Mouse (Mus musculus) hindbrain, embryonic 10.5 days (tissue): ENCODE data around the gene Ets1. TPM values are rescaled to one million over a fixed set of nuclear protein-coding genes. Genes with fewer than 3 reads are reported as not detected.

Experiments used
- DNase-seq: peaks from one replicate; pipeline ENCODE4 v3.0.0-alpha.2; 2017; ENCODE audit warnings: low spot score
- H3K27ac ChIP-seq: fragments of 300-500 bp; sonication (generic); 2 replicates; pipeline ENCODE4 v1.5.1; 2016; ENCODE audit warnings: mild to moderate bottlenecking, moderate library complexity
- H3K27me3 ChIP-seq: fragments of 300-500 bp; sonication (generic); 2 replicates; pipeline ENCODE4 v1.6.1; 2016; ENCODE audit warnings: mild to moderate bottlenecking; ENCODE audit not compliant: poor library complexity, insufficient read depth, severe bottlenecking
- H3K36me3 ChIP-seq: fragments of 300-500 bp; sonication (generic); 2 replicates; pipeline ENCODE4 v1.6.1; 2016; ENCODE audit warnings: mild to moderate bottlenecking, moderate library complexity
- H3K4me1 ChIP-seq: fragments of 300-500 bp; sonication (generic); replicated peaks from 2 replicates; pipeline ENCODE4 v1.6.1; 2016; ENCODE audit warnings: mild to moderate bottlenecking
- H3K4me3 ChIP-seq: fragments of 300-500 bp; sonication (generic); 2 replicates; pipeline ENCODE4 v1.5.1; 2016; ENCODE audit warnings: mild to moderate bottlenecking, moderate library complexity
- H3K9me3 ChIP-seq: fragments of 300-500 bp; sonication (generic); 2 replicates; pipeline ENCODE4 v1.6.1; 2016; ENCODE audit warnings: mild to moderate bottlenecking, moderate library complexity
- WGBS: fragments of 180-500 bp; shearing (Covaris S2); methylation state at CpG from one replicate; pipeline ENCODE4 v1.1.7; 2016; 5-methylcytosine and 5-hydroxymethylcytosine counted together
- polyA plus RNA-seq: library from polyadenylated mRNA; unstranded; fragments of >200 nt; fragmentation: Nextera tagmentation; extraction: Ambion mirVana; gene quantifications from 2 replicates; pipeline ENCODE4 v1.2.1, GENCODE M21; 2016

The Ets1 gene
- polyA plus RNA-seq, 1 experiment from 2014 or later, result 29.0 TPM

DNA sequence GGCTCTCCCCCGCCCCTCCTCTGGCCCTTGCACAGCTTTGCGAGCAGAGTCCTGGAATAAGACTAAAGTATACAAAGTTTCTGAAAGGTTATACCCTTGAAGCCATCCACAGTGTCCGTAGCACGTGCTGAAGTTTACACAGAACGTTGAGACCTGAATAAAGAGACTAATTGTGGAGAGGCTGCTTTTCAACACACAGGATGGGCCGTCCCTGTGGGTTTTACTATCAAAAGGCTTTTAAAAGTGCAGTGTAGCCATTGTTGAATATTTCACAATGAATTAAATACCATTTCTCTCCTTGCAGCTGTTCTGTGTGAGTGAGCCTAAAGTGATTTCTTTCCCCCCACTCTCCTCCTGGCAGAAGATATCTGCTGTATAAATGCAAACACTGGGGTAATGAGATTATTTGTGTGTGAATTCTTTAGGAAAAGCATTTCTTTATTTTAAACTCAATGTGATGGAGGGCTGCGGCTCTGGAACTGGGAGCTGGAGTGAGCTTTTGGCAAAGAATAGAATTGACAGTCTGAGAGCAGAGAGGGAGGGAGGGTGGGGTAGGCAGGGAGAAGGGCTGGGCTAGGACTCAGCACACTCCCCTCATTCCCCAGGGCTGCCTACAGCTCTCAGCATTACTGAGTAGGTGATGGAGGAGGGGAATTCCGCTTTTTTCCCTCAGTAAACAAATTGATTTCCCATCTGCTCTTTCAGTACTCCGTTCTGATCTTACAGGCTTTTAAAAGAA lies 39.8 kb downstream of the Ets1 start:
- no peaks in the 10 kb centered on the region for H3K36me3 ChIP-seq
- peak; percentile 33 for DNase-seq
- 4% methylated on average over 9 of the region's 9 CpGs for WGBS
- no peaks in the 10 kb centered on the region for H3K9me3 ChIP-seq
- H3K4me1 ChIP-seq, result peaks cover 59% of the 10 kb centered on the region
- H3K27me3 ChIP-seq, result peaks cover 100% of the 10 kb centered on the region
- H3K27ac ChIP-seq, result no peak overlapping the region
- H3K4me3 ChIP-seq, result no peak overlapping the region

DNA sequence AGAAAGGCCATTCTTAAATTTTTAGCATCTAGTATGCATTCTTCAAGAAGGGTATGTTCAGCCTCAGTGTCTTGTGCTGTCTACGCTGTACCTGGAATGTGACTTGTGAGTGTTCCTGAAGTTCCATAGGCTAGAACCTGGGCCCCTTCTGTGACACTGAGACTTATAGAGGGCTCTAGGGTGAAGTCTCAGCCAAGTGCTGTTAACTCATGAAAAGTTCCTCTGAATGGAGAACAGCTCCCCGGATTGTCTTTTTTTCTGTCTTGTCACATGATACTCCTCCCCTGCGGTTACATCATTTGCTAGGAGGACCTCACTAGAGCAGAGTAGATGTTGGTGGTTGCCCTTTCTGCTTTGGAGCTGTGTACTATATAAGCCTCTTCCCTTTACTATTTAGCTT lies 40.5 kb downstream of the Ets1 start:
- Histone ChIP-seq H3K36me3 (no peaks in the 10 kb centered on the region), H3K4me3 (no peak overlapping the region), H3K4me1 (peaks cover 56% of the 10 kb centered on the region), H3K9me3 (no peaks in the 10 kb centered on the region), H3K27ac (no peak overlapping the region), H3K27me3 (peaks cover 100% of the 10 kb centered on the region)
- no peak for DNase-seq
- 7% methylated on average over 3 of the region's 3 CpGs for WGBS

DNA sequence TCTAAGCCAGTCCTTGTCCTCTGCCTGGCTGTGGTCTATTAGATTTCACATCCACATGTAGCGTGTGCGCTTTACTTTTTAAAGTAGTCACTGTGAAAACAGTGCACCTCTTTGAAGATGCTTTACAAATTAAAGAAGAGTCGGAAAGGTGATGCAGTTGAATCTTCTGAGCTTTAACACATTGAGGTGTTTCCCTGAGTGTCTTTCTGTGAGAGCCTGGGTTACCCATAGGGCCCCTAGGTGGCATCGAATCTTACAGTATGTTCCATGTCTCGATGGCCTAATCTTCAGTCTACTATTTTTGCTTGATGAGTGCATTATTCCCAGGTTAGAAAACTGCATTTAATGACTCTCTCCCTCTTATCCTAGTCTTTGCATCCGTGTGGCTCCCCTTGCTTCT lies 41.6 kb downstream of the Ets1 start:
- Histone ChIP-seq H3K36me3 (no peaks in the 10 kb centered on the region), H3K27ac (no peak overlapping the region), H3K4me3 (no peak overlapping the region), H3K27me3 (peaks cover 100% of the 10 kb centered on the region), H3K4me1 (peaks cover 44% of the 10 kb centered on the region), H3K9me3 (no peaks in the 10 kb centered on the region)
- 85% methylated on average over 6 of the region's 6 CpGs for WGBS
- no peak for DNase-seq

DNA sequence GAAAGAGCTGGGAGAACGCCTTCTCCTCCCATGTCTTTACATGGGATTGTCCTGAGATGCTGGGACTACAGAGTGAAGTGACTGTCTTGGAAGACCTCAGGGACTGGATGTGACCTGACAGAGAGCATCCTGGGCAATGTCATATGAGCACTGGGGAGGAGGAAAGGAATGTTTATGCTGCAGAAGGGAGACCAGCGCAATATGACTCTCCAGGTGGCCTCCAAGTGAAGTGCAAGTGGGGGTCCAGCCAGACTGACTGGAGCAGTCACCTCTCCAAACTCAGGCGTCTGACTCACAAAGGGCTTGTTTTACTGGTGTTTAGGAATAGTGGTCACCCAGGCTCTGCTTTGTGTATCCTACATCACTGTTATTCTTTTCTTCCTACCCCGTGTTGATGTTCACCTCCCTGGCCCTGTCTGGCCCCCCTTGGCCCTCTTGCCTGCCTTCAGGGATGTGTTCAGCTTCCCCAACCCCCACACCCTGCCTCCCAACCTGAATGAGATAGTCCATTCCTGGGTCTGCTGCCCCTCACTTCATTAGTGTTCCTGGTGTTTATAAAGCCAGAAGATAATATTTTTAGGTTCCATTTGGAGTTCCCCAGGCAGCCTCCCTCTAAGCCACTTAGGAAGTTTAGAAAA lies 42.2 kb downstream of the Ets1 start:
- 49% methylated on average over 4 of the region's 4 CpGs for WGBS
- Histone ChIP-seq H3K27me3 (peaks cover 100% of the 10 kb centered on the region), H3K9me3 (no peaks in the 10 kb centered on the region), H3K27ac (no peak overlapping the region), H3K4me3 (no peak overlapping the region), H3K4me1 (peaks cover 39% of the 10 kb centered on the region), H3K36me3 (no peaks in the 10 kb centered on the region)
- no peak for DNase-seq

DNA sequence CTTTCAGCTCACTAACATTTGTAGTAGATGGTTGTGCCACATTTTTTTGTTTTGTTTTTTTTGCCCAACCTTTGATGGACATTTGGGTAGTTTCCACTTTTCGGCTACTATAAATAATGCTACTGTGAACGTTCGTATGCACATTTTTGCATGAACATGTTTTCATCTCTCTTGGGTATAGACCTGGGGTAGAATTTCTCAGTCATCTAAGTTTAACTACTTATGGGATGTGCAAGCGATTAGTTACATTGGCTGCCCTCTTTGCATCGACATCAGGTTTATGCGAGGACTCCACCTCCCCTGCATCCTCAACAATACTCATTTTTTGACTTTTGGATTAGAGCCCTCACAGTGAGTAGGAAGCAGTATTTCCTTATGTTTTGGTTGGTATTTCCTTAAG lies 43.5 kb downstream of the Ets1 start:
- no peak for DNase-seq
- no peaks in the 10 kb centered on the region for H3K9me3 ChIP-seq
- peaks cover 37% of the 10 kb centered on the region for H3K4me1 ChIP-seq
- 86% methylated on average over 6 of the region's 6 CpGs for WGBS
- no peak overlapping the region for H3K4me3 ChIP-seq
- H3K36me3 ChIP-seq, result no peaks in the 10 kb centered on the region
- peaks cover 100% of the 10 kb centered on the region for H3K27me3 ChIP-seq
- H3K27ac ChIP-seq, result no peak overlapping the region

DNA sequence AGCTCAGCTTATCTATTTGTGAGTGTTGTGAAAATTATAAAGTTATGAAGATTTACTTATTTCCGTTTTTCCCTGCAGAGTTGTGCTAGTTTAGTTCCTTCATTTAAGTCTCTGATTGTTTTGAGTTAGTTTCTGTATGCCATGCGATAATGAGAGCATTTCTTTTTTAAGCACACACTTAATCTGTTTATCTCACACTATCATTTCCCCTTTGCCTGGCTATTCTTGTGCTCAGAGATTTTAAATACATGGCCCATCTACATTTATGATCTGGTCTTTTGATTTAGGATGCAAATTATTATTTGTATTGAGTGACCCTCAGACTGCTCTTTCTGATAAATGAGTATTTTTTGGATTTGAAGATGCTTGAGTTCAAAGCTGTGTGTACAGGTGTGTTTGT lies 44.2 kb downstream of the Ets1 start:
- Histone ChIP-seq H3K27me3 (peaks cover 100% of the 10 kb centered on the region), H3K27ac (no peak overlapping the region), H3K4me3 (no peak overlapping the region), H3K9me3 (no peaks in the 10 kb centered on the region), H3K4me1 (peaks cover 35% of the 10 kb centered on the region), H3K36me3 (no peaks in the 10 kb centered on the region)
- no peak for DNase-seq
- 88% methylated on average over 2 of the region's 2 CpGs for WGBS

DNA sequence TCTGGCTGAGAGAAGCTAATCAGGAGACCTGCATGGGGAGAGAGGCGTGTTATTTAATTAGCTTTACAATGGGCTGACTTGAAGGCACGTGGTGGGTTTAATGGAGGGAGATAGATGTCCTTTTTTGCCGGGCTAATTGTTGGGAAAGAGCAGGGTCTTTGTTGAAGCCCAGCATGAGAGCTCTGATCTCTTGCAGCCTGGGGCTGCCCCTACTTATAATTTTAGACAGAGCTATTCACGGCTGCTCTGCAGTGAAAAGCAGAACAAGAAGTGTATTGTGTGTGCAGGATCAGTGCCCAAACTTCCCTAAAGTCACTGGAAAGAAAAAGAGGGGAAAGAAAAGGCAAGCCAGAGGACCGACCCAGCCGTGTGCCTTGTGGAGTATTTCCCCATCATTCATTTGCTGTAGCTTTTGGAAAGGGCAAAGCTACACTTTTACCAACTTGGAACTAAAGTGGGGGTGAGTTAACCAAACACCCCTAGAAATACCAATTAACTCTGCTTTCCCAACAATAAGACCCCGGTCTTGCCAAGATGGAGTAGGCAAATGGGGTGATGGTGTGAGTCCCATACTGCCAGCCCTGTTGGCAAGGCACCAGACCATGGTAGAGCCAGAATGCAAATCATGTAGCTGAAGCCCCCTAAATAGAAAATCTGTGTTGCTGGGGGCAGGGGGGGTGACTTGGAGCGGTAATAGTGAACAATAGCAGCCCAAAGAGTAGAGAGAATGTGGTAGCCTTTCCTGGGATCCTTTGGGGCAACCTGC lies 50.0 kb downstream of the Ets1 start:
- no peaks in the 10 kb centered on the region for H3K36me3 ChIP-seq
- 17% methylated on average over 8 of the region's 8 CpGs for WGBS
- no peaks in the 10 kb centered on the region for H3K9me3 ChIP-seq
- H3K4me1 ChIP-seq, result peaks cover 24% of the 10 kb centered on the region
- no peak overlapping the region for H3K4me3 ChIP-seq
- H3K27me3 ChIP-seq, result peaks cover 100% of the 10 kb centered on the region
- peak; percentile 60 for DNase-seq
- no peak overlapping the region for H3K27ac ChIP-seq

DNA sequence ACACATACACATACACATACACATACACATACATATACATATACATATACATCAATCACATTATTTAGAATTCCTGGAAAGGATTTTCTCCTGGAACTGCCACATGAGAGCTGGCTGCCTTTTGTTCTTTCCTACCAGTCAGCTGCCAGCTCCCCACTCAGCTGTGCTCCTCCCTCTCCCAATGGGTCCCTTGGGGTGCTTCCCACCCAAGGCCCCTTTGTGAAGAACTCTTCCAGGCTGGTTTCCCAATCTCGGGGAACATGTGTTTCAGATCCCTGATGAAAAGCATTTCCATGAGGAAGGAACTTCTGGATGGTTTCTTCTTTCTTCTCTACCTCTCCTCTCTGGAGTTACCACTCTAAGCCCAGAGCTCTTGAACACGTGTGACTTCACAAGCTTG lies 52.3 kb downstream of the Ets1 start:
- Histone ChIP-seq H3K9me3 (no peaks in the 10 kb centered on the region), H3K4me3 (no peak overlapping the region), H3K36me3 (no peaks in the 10 kb centered on the region), H3K4me1 (peaks cover 24% of the 10 kb centered on the region), H3K27me3 (peaks cover 100% of the 10 kb centered on the region), H3K27ac (no peak overlapping the region)
- WGBS, result 69% methylated on average over 2 of the region's 2 CpGs
- DNase-seq, result no peak

DNA sequence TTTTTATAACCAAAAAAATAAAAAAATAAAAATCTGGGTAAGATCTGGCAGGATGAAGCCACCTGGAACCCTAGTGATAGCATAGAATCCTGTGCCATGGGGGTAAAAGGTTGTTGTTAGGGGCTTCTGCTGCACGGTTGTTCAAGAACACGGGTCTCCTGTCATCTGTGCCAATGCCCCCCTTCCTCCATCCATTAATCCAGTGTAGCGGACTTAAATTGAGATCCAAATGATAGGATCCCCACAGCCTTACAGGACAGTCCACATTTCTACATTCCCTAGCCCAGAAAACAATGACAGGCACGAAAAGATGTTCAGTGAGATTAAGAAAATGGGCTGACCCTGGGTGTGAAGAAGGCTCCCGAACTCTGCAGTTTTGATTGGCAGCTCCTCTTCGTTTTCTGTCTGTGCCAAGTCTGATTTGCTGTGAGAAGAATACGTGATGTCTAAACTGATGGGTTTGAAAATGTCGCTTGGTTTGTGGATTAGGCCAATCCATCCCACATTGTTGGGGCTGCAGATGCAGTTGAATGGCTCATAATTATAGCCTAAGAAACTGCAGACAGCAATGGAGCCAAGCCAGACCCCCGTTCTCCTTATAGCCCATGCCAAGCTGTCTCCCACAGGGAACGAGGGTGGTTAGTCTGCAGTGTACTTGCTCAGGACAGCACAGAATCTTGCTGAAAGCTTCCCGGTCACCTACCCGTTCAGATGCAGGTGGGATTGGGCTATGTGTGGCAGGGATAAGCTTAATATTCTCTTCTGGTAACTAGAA lies 55.3 kb downstream of the Ets1 start:
- Histone ChIP-seq H3K27me3 (peaks cover 96% of the 10 kb centered on the region), H3K36me3 (no peaks in the 10 kb centered on the region), H3K4me1 (peaks cover 16% of the 10 kb centered on the region), H3K27ac (no peak overlapping the region), H3K4me3 (no peak overlapping the region), H3K9me3 (no peaks in the 10 kb centered on the region)
- no peak for DNase-seq
- 74% methylated on average over 12 of the region's 12 CpGs for WGBS

DNA sequence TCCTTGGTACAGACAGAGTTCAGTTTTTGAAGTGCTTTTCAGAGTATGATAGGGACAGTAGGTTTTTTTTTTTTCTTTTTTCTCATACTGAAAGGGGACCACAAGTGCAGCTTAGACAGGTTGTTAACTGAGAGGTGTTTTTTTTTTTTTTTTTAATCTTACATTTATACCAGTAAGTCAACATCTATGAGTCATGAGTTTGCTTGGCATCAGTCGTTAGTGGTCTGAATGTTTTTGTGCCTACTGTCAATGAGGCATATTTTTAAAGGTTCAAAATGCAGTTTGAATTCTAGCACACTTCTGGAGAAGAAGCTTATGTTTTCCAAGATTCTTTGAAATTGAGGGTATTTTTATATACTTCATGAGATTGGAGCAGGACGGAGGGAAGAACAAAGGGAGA lies 56.9 kb downstream of the Ets1 start:
- 76% methylated on average over 2 of the region's 2 CpGs for WGBS
- peaks cover 15% of the 10 kb centered on the region for H3K4me1 ChIP-seq
- no peak for DNase-seq

DNA sequence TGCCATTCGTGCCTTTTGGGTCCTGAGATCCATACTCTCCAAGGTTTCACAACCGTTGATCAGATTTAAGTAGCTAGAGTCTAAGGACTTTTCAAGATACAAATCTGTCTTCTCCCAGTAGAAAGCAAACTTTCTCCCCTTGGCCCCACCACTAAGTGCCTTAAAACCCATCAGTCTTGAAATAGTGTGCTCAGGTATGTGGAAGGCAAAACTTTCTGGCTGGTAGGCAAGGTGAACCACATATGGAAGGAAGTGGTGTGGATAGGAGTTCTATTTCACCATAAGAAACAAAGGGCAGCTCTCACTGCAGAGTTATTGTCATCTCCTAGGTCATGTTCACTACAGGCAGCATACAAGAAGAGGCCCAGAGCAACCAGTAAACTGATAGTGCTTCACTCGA lies 57.4 kb downstream of the Ets1 start:
- Histone ChIP-seq H3K27ac (no peak overlapping the region), H3K4me3 (no peak overlapping the region), H3K27me3 (peaks cover 93% of the 10 kb centered on the region), H3K36me3 (no peaks in the 10 kb centered on the region), H3K4me1 (peaks cover 15% of the 10 kb centered on the region), H3K9me3 (no peaks in the 10 kb centered on the region)
- DNase-seq, result no peak
- 76% methylated on average over 3 of the region's 3 CpGs for WGBS

More for the DNA sequence above, 56.9 kb downstream of the Ets1 start:
- peaks cover 96% of the 10 kb centered on the region for H3K27me3 ChIP-seq
- H3K4me3 ChIP-seq, result no peak overlapping the region
- no peak overlapping the region for H3K27ac ChIP-seq
- H3K9me3 ChIP-seq, result no peaks in the 10 kb centered on the region
- no peaks in the 10 kb centered on the region for H3K36me3 ChIP-seq

DNA sequence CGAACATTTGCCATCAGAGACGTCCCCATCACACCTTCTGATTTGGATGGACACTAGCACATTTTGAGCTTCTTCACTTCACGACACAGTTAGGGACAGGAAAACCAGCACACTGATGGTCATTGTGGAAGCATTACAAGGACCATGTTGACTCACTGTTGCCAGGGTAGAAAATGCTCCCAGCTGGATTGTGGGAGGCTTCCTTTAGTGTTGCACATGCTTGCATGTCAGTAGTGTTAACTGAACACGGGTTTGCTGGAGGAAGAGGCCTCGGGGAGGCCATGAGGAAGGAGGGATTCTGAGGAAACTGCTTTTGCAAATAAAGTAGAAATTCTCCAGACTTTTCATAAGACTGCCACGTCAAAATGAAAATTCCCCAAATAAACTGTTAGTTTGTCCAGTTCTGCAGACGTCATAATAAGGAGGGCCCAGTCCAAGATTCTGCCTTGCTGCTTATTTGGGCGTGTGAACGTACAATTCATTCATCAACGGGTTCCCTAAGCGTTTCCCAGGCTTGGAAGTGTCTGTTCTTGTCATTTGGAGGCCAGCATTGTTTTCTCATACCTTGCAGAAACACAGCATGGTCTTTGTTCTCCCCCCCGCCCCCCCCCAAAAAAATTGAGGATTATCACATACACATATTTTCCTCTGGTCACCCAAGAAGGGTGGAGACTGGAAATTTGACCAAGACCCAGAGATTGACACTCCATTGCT lies 58.2 kb downstream of the Ets1 start:
- no peaks in the 10 kb centered on the region for H3K36me3 ChIP-seq
- WGBS, result 78% methylated on average over 12 of the region's 12 CpGs
- peaks cover 93% of the 10 kb centered on the region for H3K27me3 ChIP-seq
- H3K4me3 ChIP-seq, result no peak overlapping the region
- H3K27ac ChIP-seq, result no peak overlapping the region
- H3K9me3 ChIP-seq, result no peaks in the 10 kb centered on the region
- H3K4me1 ChIP-seq, result peaks cover 15% of the 10 kb centered on the region
- no peak for DNase-seq
